Mouse (Mus musculus) MEL (cell line): ENCODE data around the gene Tmprss7. TPM values are rescaled to one million over a fixed set of nuclear protein-coding genes. Genes with fewer than 3 reads are reported as not detected.
A peak's percentile ranks its signal among the peaks of the same experiment; 100 is the strongest.

Experiments used
- DNase-seq: peaks from one replicate; pipeline ENCODE4 v3.0.0; 2011; ENCODE audit warnings: low read depth, low spot score
- H3K27ac ChIP-seq: 2 replicates; pipeline ENCODE4 v1.5.1; 2012; ENCODE audit warnings: low read depth, mild to moderate bottlenecking, control low read depth, low read length, moderate library complexity; ENCODE audit not compliant: control insufficient read depth
- H3K27me3 ChIP-seq, 2 experiments: fragments of 150-350 bp in 1 of 2; sonication (generic) in 1 of 2; 2 replicates each; pipeline ENCODE4 v1.6.1; 2012; ENCODE audit warnings: low read length in 2 of 2, mild to moderate bottlenecking in 2 of 2, improper control_type of control experiment in 1 of 2, moderate library complexity in 1 of 2; ENCODE audit not compliant: insufficient read depth in 2 of 2, control insufficient read depth in 1 of 2
- H3K36me3 ChIP-seq, 2 experiments: 2 replicates each; pipeline ENCODE4 v1.6.1; 2012 to 2014; ENCODE audit warnings: low read length in 2 of 2, improper control_type of control experiment in 1 of 2, inconsistent platforms in 1 of 2, mild to moderate bottlenecking in 1 of 2; ENCODE audit not compliant: insufficient read depth in 2 of 2, control insufficient read depth in 1 of 2
- H3K4me1 ChIP-seq, 2 experiments: fragments of 150-350 bp in 1 of 2; sonication (generic) in 1 of 2; 2 replicates each; pipeline ENCODE4 v1.6.1; 2012; ENCODE audit warnings: low read length in 2 of 2, improper control_type of control experiment in 1 of 2, mild to moderate bottlenecking in 1 of 2; ENCODE audit not compliant: insufficient read depth in 2 of 2, control insufficient read depth in 1 of 2
- H3K4me3 ChIP-seq, 2 experiments: fragments of 150-350 bp in 1 of 2; sonication (generic) in 1 of 2; 2 replicates each; pipeline ENCODE4 v1.5.1; 2012; ENCODE audit warnings: low read depth in 2 of 2, low read length in 2 of 2, mild to moderate bottlenecking in 2 of 2, moderate library complexity in 2 of 2, control low read depth in 1 of 2, improper control_type of control experiment in 1 of 2; ENCODE audit not compliant: control insufficient read depth in 1 of 2, insufficient read depth in 1 of 2
- H3K79me2 ChIP-seq: 2 replicates; pipeline ENCODE4 v1.6.1; 2012; ENCODE audit warnings: mild to moderate bottlenecking, low read length, moderate library complexity; ENCODE audit not compliant: control insufficient read depth, poor library complexity, insufficient read depth
- H3K9ac ChIP-seq: 2 replicates; pipeline ENCODE4 v1.6.1; 2012; ENCODE audit warnings: low read depth, mild to moderate bottlenecking, control low read depth, low read length, moderate library complexity; ENCODE audit not compliant: control insufficient read depth, poor library complexity, severe bottlenecking
- H3K9me3 ChIP-seq: fragments of 150-350 bp; sonication (generic); replicated peaks from 2 replicates; pipeline ENCODE4 v1.6.1; 2012; ENCODE audit warnings: mild to moderate bottlenecking, low read length, improper control_type of control experiment, moderate library complexity; ENCODE audit not compliant: insufficient read depth
- BHLHE40 ChIP-seq: IDR thresholded peaks from 2 replicates; pipeline ENCODE4 v1.6.1; 2012; ENCODE audit warnings: low read depth, mild to moderate bottlenecking, inconsistent platforms, low read length, improper control_type of control experiment, borderline replicate concordance
- CHD1 ChIP-seq: IDR thresholded peaks from 2 replicates; pipeline ENCODE4 v1.6.1; 2012; ENCODE audit warnings: low read depth, mild to moderate bottlenecking, inconsistent platforms, low read length, improper control_type of control experiment
- CHD2 ChIP-seq: IDR thresholded peaks from 2 replicates; pipeline ENCODE4 v1.6.1; 2011; ENCODE audit warnings: low read length, improper control_type of control experiment
- CTCF ChIP-seq, 3 experiments: IDR thresholded peaks in 2 of 3; conservative IDR thresholded peaks in 1 of 3; 2 replicates each; pipeline ENCODE4 v1.5.1; 2011 to 2012; ENCODE audit warnings: low read length in 3 of 3, low read depth in 2 of 3, mild to moderate bottlenecking in 2 of 3, improper control_type of control experiment in 1 of 3, inconsistent platforms in 1 of 3, mixed read lengths in 1 of 3, moderate library complexity in 1 of 3; ENCODE audit not compliant: control insufficient read depth in 1 of 3, insufficient read depth in 1 of 3, poor library complexity in 1 of 3, severe bottlenecking in 1 of 3
- ELF1 ChIP-seq: IDR thresholded peaks from 2 replicates; pipeline ENCODE4 v1.6.1; 2014; ENCODE audit warnings: low read depth, mild to moderate bottlenecking, inconsistent platforms, low read length, improper control_type of control experiment, moderate library complexity
- EP300 ChIP-seq, 2 experiments: IDR thresholded peaks; 2 replicates each; pipeline ENCODE4 v1.6.1; 2011; ENCODE audit warnings: improper control_type of control experiment in 2 of 2, low read length in 2 of 2, low read depth in 1 of 2, mild to moderate bottlenecking in 1 of 2
- GABPA ChIP-seq: IDR thresholded peaks from 2 replicates; pipeline ENCODE4 v1.6.1; 2012; ENCODE audit warnings: low read depth, mild to moderate bottlenecking, inconsistent platforms, low read length, improper control_type of control experiment, moderate library complexity
- GATA1 ChIP-seq: IDR thresholded peaks from 2 replicates; pipeline ENCODE4 v1.6.1; 2011; ENCODE audit warnings: low read depth, low read length, improper control_type of control experiment
- HCFC1 ChIP-seq: IDR thresholded peaks from 2 replicates; pipeline ENCODE4 v1.6.1; 2012; ENCODE audit warnings: low read depth, mild to moderate bottlenecking, inconsistent platforms, low read length, improper control_type of control experiment, moderate library complexity
- KAT2A ChIP-seq: conservative IDR thresholded peaks from 2 replicates; pipeline ENCODE4 v1.6.1; 2012; ENCODE audit warnings: low read depth, low read length, improper control_type of control experiment, inconsistent platforms
- MAFK ChIP-seq: IDR thresholded peaks from 2 replicates; pipeline ENCODE4 v1.6.1; 2011; ENCODE audit warnings: low read depth, mild to moderate bottlenecking, low read length, improper control_type of control experiment, borderline replicate concordance
- MAX ChIP-seq: IDR thresholded peaks from 2 replicates; pipeline ENCODE4 v1.6.1; 2011; ENCODE audit warnings: low read length, improper control_type of control experiment
- MXI1 ChIP-seq: IDR thresholded peaks from 2 replicates; pipeline ENCODE4 v1.6.1; 2011; ENCODE audit warnings: mild to moderate bottlenecking, low read depth, low read length, improper control_type of control experiment
- MYB ChIP-seq: IDR thresholded peaks from 2 replicates; pipeline ENCODE4 v1.6.1; 2011; ENCODE audit warnings: mild to moderate bottlenecking, low read depth, low read length, improper control_type of control experiment
- NRF1 ChIP-seq: IDR thresholded peaks from 2 replicates; pipeline ENCODE4 v1.6.1; 2014; ENCODE audit warnings: low read depth, mild to moderate bottlenecking, inconsistent platforms, low read length, improper control_type of control experiment, moderate library complexity; ENCODE audit not compliant: poor library complexity, insufficient read depth, severe bottlenecking
- POLR2A ChIP-seq, 2 experiments: IDR thresholded peaks; 2 replicates each; pipeline ENCODE4 v1.6.1; 2011 to 2012; ENCODE audit warnings: low read length in 2 of 2, mild to moderate bottlenecking in 2 of 2, control low read depth in 1 of 2, improper control_type of control experiment in 1 of 2, low read depth in 1 of 2, moderate library complexity in 1 of 2; ENCODE audit not compliant: control insufficient read depth in 1 of 2, insufficient read depth in 1 of 2, poor library complexity in 1 of 2
- RAD21 ChIP-seq: IDR thresholded peaks from 2 replicates; pipeline ENCODE4 v1.6.1; 2011; ENCODE audit warnings: mild to moderate bottlenecking, low read depth, low read length, improper control_type of control experiment
- RCOR1 ChIP-seq: IDR thresholded peaks from 2 replicates; pipeline ENCODE4 v1.6.1; 2012; ENCODE audit warnings: low read depth, mild to moderate bottlenecking, inconsistent platforms, low read length, improper control_type of control experiment
- SIN3A ChIP-seq: IDR thresholded peaks from 2 replicates; pipeline ENCODE4 v1.6.1; 2012; ENCODE audit warnings: low read length, improper control_type of control experiment, inconsistent platforms
- SMC3 ChIP-seq: IDR thresholded peaks from 2 replicates; pipeline ENCODE4 v1.6.1; 2011; ENCODE audit warnings: low read depth, low read length, improper control_type of control experiment
- UBTF ChIP-seq: IDR thresholded peaks from 2 replicates; pipeline ENCODE4 v1.6.1; 2012; ENCODE audit warnings: low read depth, mild to moderate bottlenecking, inconsistent platforms, low read length, improper control_type of control experiment, moderate library complexity, borderline replicate concordance; ENCODE audit not compliant: insufficient read depth
- ZKSCAN1 ChIP-seq: IDR thresholded peaks from 2 replicates; pipeline ENCODE4 v1.6.1; 2012; ENCODE audit warnings: low read depth, mild to moderate bottlenecking, inconsistent platforms, low read length, improper control_type of control experiment, moderate library complexity
- ZMIZ1 ChIP-seq: IDR thresholded peaks from 2 replicates; pipeline ENCODE4 v1.6.1; 2012; ENCODE audit warnings: low read depth, mild to moderate bottlenecking, inconsistent platforms, low read length, improper control_type of control experiment, moderate library complexity
- ZNF384 ChIP-seq: IDR thresholded peaks from 2 replicates; pipeline ENCODE4 v1.6.1; 2012; ENCODE audit warnings: low read depth, mild to moderate bottlenecking, inconsistent platforms, low read length, improper control_type of control experiment
- polyA plus RNA-seq, 2 experiments: library from polyadenylated mRNA; stranded (reverse) in 1 of 2; unstranded in 1 of 2; fragments of >175 nt in 1 of 2; fragments of >200 nt in 1 of 2; gene quantifications; 2 replicates each; pipeline versions ENCODE4 v1.2.1 to v1.2.4; 2012; ENCODE audit warnings: low replicate concordance in 2 of 2, low read depth in 1 of 2; ENCODE audit not compliant: insufficient read length in 2 of 2, insufficient read depth in 1 of 2, missing spikeins in 1 of 2
- total RNA-seq: library from RNA; depleted of rRNA; stranded (reverse); fragments of 300-350 nt; gene quantifications from 2 replicates; pipeline ENCODE4 v1.2.3, GENCODE M21; 2012

Gene Tmprss7
- total and polyA plus RNA-seq, 3 experiments = 0.04 TPM; not detected in 1

DNA sequence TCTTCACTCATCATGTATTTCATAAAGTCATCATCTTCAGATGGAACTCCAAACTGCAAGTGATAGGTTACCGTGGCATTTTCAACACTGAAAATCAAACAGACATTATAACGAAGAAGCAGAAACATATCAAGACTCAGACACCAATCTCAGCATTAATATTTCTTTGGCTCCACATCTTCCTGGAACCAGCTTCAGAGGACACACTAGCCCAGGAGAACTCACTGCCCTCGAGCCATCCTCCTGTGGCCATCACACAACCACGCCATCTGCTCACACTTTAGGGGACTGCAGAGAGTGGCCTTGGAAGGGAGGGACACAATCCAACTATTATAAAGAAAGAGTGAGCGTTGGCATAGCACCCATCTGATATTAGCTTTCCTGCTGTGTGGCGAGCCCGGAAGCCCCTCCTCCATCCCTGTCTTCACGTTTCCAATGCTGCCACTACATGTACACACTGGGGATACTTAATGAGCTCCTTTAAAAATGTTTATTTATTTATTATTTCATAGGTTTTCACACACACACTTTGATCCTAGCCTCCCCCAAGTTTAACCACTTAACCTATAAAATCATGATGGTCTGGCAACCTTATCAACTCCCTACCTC, 63.9 kb downstream of the Tmprss7 start:
- no peak overlapping the region for H3K9ac ChIP-seq
- no peaks in the 10 kb centered on the region for H3K27me3 ChIP-seq
- DNase-seq = no peak
- TF ChIP-seq MXI1 (no peak), GATA1 (no peak), POLR2A (IDR thresholded peaks at IDR 0.05; ENCODE audit: control insufficient read depth in 1 of 2, insufficient read depth in 1 of 2, low read depth in 1 of 2, low read length in 2 of 2, poor library complexity in 1 of 2) (no peak), CHD1 (no peak), SMC3 (no peak), EP300 (IDR thresholded peaks at IDR 0.05; ENCODE audit: low read depth in 1 of 2, low read length in 2 of 2) (no peak)
- H3K79me2 ChIP-seq = no peaks in the 10 kb centered on the region
- peaks cover 0 to 6% of the 10 kb centered on the region in 2 experiments; a peak in 2 of 4 replicates for H3K36me3 ChIP-seq
- no peaks in the 10 kb centered on the region for H3K9me3 ChIP-seq
- H3K4me3 ChIP-seq = no peak overlapping the region
- H3K27ac ChIP-seq = no peak overlapping the region
- H3K4me1 ChIP-seq = peaks cover 0 to 4% of the 10 kb centered on the region in 2 experiments; a peak in 1 of 4 replicates

DNA sequence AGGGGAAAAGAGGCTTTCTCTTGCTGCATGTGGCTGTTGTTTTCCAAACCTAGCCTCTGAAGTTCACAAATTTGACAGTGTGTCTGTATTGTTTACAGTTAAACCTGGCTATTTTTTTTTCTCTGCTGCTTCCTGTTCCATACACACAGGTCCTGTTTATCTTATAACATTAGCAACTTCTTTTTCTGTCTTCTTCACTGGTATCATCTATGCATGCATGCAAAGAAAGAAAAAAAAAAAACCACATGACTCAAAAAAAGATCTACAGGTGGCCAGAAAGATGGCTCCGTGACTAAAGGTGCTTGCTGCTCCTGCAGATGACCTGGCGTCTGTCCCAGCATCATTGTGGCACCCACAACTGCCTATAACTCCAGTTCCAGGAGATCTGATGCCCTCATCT, 68.1 kb downstream of the Tmprss7 start:
- no peak overlapping the region for H3K27ac ChIP-seq
- no peak overlapping the region for H3K9ac ChIP-seq
- no peaks in the 10 kb centered on the region for H3K27me3 ChIP-seq
- no peaks in the 10 kb centered on the region for H3K9me3 ChIP-seq
- no peaks in the 10 kb centered on the region for H3K79me2 ChIP-seq
- TF ChIP-seq ZNF384 = peak; percentile 71
- TF ChIP-seq SIN3A = no peak
- H3K4me1 ChIP-seq = peaks cover 8 to 13% of the 10 kb centered on the region in 2 experiments; a peak in 3 of 4 replicates
- no peak for DNase-seq
- no peak overlapping the region for H3K4me3 ChIP-seq
- peaks cover 0 to 14% of the 10 kb centered on the region in 2 experiments; a peak in 2 of 4 replicates for H3K36me3 ChIP-seq

DNA sequence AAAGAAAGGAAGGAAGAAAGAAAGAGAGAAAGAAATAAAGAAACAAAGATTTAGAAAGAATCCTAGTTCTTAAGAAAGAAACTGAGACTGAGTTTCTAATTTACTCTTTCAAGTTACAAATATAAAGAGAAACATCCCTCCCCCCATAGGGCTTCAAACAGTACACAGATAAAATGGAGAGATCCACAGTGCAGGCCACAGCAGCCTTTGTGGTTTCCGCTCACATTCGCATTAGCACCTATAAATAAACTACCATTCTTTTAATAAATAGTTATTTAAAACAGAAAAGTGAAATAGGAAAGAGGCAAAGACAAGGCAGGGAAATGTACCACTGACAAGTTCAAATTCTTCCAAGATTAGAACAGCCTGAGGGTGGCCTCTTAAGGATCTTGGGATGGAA, 68.7 kb downstream of the Tmprss7 start:
- H3K79me2 ChIP-seq = no peaks in the 10 kb centered on the region
- DNase-seq = peak; percentile 30
- no peaks in the 10 kb centered on the region for H3K9me3 ChIP-seq
- peaks cover 0 to 14% of the 10 kb centered on the region in 2 experiments; a peak in 2 of 4 replicates for H3K36me3 ChIP-seq
- H3K27ac ChIP-seq = no peak overlapping the region
- H3K27me3 ChIP-seq = no peaks in the 10 kb centered on the region
- H3K4me3 ChIP-seq = no peak overlapping the region
- H3K4me1 ChIP-seq = peaks cover 8 to 13% of the 10 kb centered on the region in 2 experiments; a peak in 3 of 4 replicates
- H3K9ac ChIP-seq = no peak overlapping the region; the same call in 1 of the 2 replicates
- TF ChIP-seq ELF1 (no peak), CHD2 (no peak), CTCF (IDR thresholded peaks at IDR 0.05 in 2 of 3, conservative IDR thresholded peaks at IDR 0.05 in 1 of 3; ENCODE audit: control insufficient read depth in 1 of 3, insufficient read depth in 1 of 3, low read depth in 2 of 3, low read length in 3 of 3, poor library complexity in 1 of 3, severe bottlenecking in 1 of 3) (no peak), NRF1 (no peak), EP300 (IDR thresholded peaks at IDR 0.05; ENCODE audit: low read depth in 1 of 2, low read length in 2 of 2) (peak; percentile 7 to 43; a peak in 2 of 4 replicates), SMC3 (no peak), RAD21 (no peak), KAT2A (no peak), BHLHE40 (peak; percentile 55; the same call in 1 of the 2 replicates), MAFK (no peak), ZKSCAN1 (no peak), RCOR1 (no peak), GABPA (no peak), ZMIZ1 (no peak), MAX (no peak), POLR2A (IDR thresholded peaks at IDR 0.05; ENCODE audit: control insufficient read depth in 1 of 2, insufficient read depth in 1 of 2, low read depth in 1 of 2, low read length in 2 of 2, poor library complexity in 1 of 2) (no peak), UBTF (no peak), ZNF384 (no peak), HCFC1 (no peak), MYB (0 out of 2 replicates have a peak, but pooled peaks have one; percentile 11)
